Mouse (Mus musculus) forebrain, embryonic 14.5 days (tissue): ENCODE results near the gene Itga1. TPM values are rescaled to one million over a fixed set of nuclear protein-coding genes. Genes with fewer than 3 reads are reported as not detected.

Source experiments
- ATAC-seq: fragments of 200-750 bp; cut with Nextera tagmentation; 2 replicates; pipeline ENCODE4 v1.8.0; 2017; ENCODE audit warnings: mild to moderate bottlenecking, moderate library complexity
- DNase-seq: peaks from one replicate; pipeline ENCODE4 v3.0.0-alpha.2; 2015; ENCODE audit warnings: low spot score
- H3K27ac ChIP-seq: fragments of 300-500 bp; sonication (generic); 2 replicates; pipeline ENCODE4 v1.5.1; 2014; ENCODE audit warnings: low read depth, mild to moderate bottlenecking, control low read depth, low read length, moderate library complexity
- H3K27me3 ChIP-seq: fragments of 300-500 bp; sonication (generic); replicated peaks from 2 replicates; pipeline ENCODE4 v1.6.1; 2014; ENCODE audit warnings: low read length, control low read depth, mixed read lengths; ENCODE audit not compliant: control insufficient read depth, insufficient read depth
- H3K36me3 ChIP-seq: fragments of 300-500 bp; sonication (generic); 2 replicates; pipeline ENCODE4 v1.6.1; 2014; ENCODE audit warnings: low read length, control low read depth; ENCODE audit not compliant: control insufficient read depth, insufficient read depth
- H3K4me1 ChIP-seq: fragments of 300-500 bp; sonication (generic); 2 replicates; pipeline ENCODE4 v1.6.1; 2014; ENCODE audit warnings: antibody characterized with exemption, low read length, control low read depth; ENCODE audit not compliant: control insufficient read depth, insufficient read depth
- H3K4me2 ChIP-seq: fragments of 300-500 bp; sonication (generic); 2 replicates; pipeline ENCODE4 v1.6.1; 2014; ENCODE audit warnings: mild to moderate bottlenecking, control low read depth, low read length
- H3K4me3 ChIP-seq: fragments of 300-500 bp; sonication (generic); 2 replicates; pipeline ENCODE4 v1.5.1; 2014; ENCODE audit warnings: low read depth, low read length, control low read depth
- H3K9ac ChIP-seq: fragments of 300-500 bp; sonication (generic); 2 replicates; pipeline ENCODE4 v1.6.1; 2014; ENCODE audit warnings: mild to moderate bottlenecking, low read length, control low read depth, moderate library complexity
- H3K9me3 ChIP-seq: fragments of 300-500 bp; sonication (generic); replicated peaks from 2 replicates; pipeline ENCODE4 v1.6.1; 2016; ENCODE audit warnings: low read length, control low read depth, mixed read lengths; ENCODE audit not compliant: control insufficient read depth
- WGBS: fragments of 180-500 bp; shearing (Covaris S2); extraction: QIAGEN DNeasy Blood & Tissue Kit; methylation state at CpG from one replicate; pipeline ENCODE4 v1.1.7; 2014; 5-methylcytosine and 5-hydroxymethylcytosine counted together
- polyA plus RNA-seq: library from polyadenylated mRNA; unstranded; fragments of >200 nt; fragmentation: Nextera tagmentation; extraction: Ambion mirVana; gene quantifications from 2 replicates; pipeline ENCODE4 v1.2.1, GENCODE M21; 2014

Itga1 gene
- polyA plus RNA-seq, 1 experiment from 2014 or later = 5.8 TPM

- Histone ChIP-seq H3K27me3 (no peaks in the 10 kb centered on the region), H3K9ac (no peak overlapping the region), H3K4me2 (no peak overlapping the region), H3K4me1 (no peaks in the 10 kb centered on the region), H3K36me3 (no peaks in the 10 kb centered on the region), H3K4me3 (no peak overlapping the region), H3K9me3 (no peaks in the 10 kb centered on the region), H3K27ac (no peak overlapping the region)
- DNase-seq (no peak), ATAC-seq (no peak)
- WGBS = 92% methylated on average over 2 of the region's 2 CpGs
These were observed 28.3 kb upstream of the Itga1 start for GRCm38 (mm10) chr13:115130035-115130434.

DNA sequence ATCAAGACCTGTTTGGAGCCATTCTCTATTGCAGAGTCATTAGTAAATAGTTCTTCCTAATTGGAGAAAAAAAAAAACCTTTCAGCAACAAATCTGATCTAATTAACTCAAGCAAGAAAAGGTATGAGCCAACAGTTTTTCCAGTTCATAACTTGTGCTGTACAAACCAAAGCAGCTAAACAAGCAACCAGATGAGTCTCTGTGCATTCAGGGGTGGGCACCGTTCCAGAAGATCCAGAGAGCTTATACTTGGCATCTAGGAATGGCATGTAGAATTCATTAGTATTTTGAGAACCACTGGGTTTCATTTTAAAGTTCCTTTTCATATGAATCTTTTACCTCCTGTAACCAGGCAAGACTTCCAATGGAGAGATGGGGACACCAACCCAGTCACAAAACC lies 26.1 kb upstream of the Itga1 start:
- no peak; the same call in 1 of the 2 replicates for ATAC-seq
- H3K4me3 ChIP-seq = no peak overlapping the region
- H3K27ac ChIP-seq = no peak overlapping the region
- H3K27me3 ChIP-seq = no peaks in the 10 kb centered on the region
- H3K4me1 ChIP-seq = no peaks in the 10 kb centered on the region
- H3K9me3 ChIP-seq = no peaks in the 10 kb centered on the region
- H3K9ac ChIP-seq = no peak overlapping the region
- 30% methylated on average over 1 of the region's 1 CpGs for WGBS
- H3K4me2 ChIP-seq = no peak overlapping the region
- peak; percentile 58 for DNase-seq
- H3K36me3 ChIP-seq = no peaks in the 10 kb centered on the region

GRCm38 (mm10) chr13:115126534-115126933 lies 24.8 kb upstream of the Itga1 start:
- Histone ChIP-seq H3K9ac (no peak overlapping the region), H3K27ac (no peak overlapping the region), H3K4me2 (no peak overlapping the region), H3K4me1 (no peaks in the 10 kb centered on the region), H3K4me3 (no peak overlapping the region), H3K27me3 (no peaks in the 10 kb centered on the region), H3K9me3 (no peaks in the 10 kb centered on the region), H3K36me3 (no peaks in the 10 kb centered on the region)
- DNase-seq = no peak
- no peak for ATAC-seq
- 92% methylated on average over 2 of the region's 2 CpGs for WGBS

GRCm38 (mm10) chr13:115125130-115125529 lies 23.4 kb upstream of the Itga1 start:
- H3K36me3 ChIP-seq = no peaks in the 10 kb centered on the region
- DNase-seq = no peak
- no peak overlapping the region for H3K4me2 ChIP-seq
- WGBS = 86% methylated on average over 4 of the region's 4 CpGs
- no peaks in the 10 kb centered on the region for H3K27me3 ChIP-seq
- no peak overlapping the region for H3K9ac ChIP-seq
- no peak for ATAC-seq
- H3K9me3 ChIP-seq = no peaks in the 10 kb centered on the region
- H3K4me1 ChIP-seq = no peaks in the 10 kb centered on the region
- H3K4me3 ChIP-seq = no peak overlapping the region
- H3K27ac ChIP-seq = no peak overlapping the region

GRCm38 (mm10) chr13:115124521-115124920 lies 22.8 kb upstream of the Itga1 start:
- Histone ChIP-seq H3K4me2 (no peak overlapping the region), H3K36me3 (no peaks in the 10 kb centered on the region), H3K9me3 (no peaks in the 10 kb centered on the region), H3K4me3 (no peak overlapping the region), H3K4me1 (no peaks in the 10 kb centered on the region), H3K27ac (no peak overlapping the region), H3K27me3 (no peaks in the 10 kb centered on the region), H3K9ac (no peak overlapping the region)
- ATAC-seq (no peak), DNase-seq (no peak)
- WGBS = 90% methylated on average over 1 of the region's 1 CpGs

- H3K36me3 ChIP-seq = no peaks in the 10 kb centered on the region
- H3K27ac ChIP-seq = no peak overlapping the region
- H3K4me3 ChIP-seq = no peak overlapping the region
- H3K4me2 ChIP-seq = no peak overlapping the region
- no peak for ATAC-seq
- no peaks in the 10 kb centered on the region for H3K27me3 ChIP-seq
- no peak for DNase-seq
- 60% methylated on average over 5 of the region's 5 CpGs for WGBS
- H3K9ac ChIP-seq = no peak overlapping the region
- H3K9me3 ChIP-seq = no peaks in the 10 kb centered on the region
- H3K4me1 ChIP-seq = no peaks in the 10 kb centered on the region
These were observed 17.0 kb upstream of the Itga1 start for GRCm38 (mm10) chr13:115118756-115119155.

DNA sequence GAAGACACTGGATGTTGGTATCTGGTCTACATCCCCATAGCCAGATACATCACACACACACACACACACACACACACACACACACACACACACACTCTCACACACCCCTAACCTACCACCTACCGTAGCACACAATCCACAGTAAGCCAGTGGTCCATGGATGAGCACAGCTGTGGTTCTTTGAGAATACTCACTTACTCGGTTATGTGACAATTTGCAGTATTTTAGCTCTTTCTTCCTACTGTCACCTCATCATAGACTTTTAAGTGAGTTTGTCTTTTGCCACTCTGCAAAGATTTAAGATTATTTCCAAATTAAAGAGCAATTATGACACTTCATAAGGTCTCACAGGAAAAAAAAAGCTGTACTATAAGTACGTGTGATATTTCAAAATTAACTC lies 16.4 kb upstream of the Itga1 start:
- Histone ChIP-seq H3K27ac (no peak overlapping the region), H3K4me3 (no peak overlapping the region), H3K9me3 (no peaks in the 10 kb centered on the region), H3K27me3 (no peaks in the 10 kb centered on the region), H3K36me3 (no peaks in the 10 kb centered on the region), H3K4me1 (no peaks in the 10 kb centered on the region), H3K9ac (no peak overlapping the region), H3K4me2 (no peak overlapping the region)
- DNase-seq (no peak), ATAC-seq (no peak)
- WGBS = 88% methylated on average over 3 of the region's 3 CpGs

DNA sequence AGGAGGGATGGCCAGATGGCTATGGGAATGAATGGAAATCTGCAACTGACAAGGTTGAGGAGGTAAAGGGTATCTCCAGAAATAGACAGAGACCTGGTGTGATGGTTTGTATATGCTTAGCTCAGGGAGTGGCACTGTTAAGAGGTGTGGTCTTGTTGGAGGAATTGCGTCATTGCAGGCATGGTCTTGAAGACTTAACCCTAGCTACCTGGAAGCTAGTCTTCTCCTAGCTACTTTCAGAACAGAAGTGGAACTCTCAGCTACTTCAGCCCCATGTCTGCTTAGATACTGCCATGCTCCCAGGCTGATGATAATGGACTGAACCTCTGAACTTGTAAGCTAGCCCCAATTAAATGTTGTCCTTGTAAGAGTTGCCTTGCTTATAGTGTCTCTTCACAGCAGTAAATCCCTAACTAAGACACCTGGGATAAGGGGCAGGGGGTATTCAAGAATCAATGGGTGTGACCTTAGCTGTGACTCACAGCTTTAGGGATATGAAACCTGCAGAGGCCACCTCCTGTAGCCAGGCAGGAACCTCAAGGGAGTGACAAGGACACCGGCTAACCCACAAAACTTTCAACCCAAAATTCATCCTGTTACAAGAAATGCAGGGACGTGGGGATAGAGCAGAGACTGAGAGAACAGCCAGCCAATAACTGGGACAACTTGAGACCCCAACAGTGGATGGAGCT lies 15.3 kb upstream of the Itga1 start:
- H3K4me1 ChIP-seq = no peaks in the 10 kb centered on the region
- ATAC-seq (no peak), DNase-seq (no peak)
- no peak overlapping the region for H3K4me2 ChIP-seq
- no peak overlapping the region for H3K27ac ChIP-seq
- 84% methylated on average over 3 of the region's 3 CpGs for WGBS
- H3K27me3 ChIP-seq = no peaks in the 10 kb centered on the region
- H3K9me3 ChIP-seq = no peaks in the 10 kb centered on the region
- no peak overlapping the region for H3K4me3 ChIP-seq
- H3K9ac ChIP-seq = no peak overlapping the region
- no peaks in the 10 kb centered on the region for H3K36me3 ChIP-seq

- 85% methylated on average over 4 of the region's 4 CpGs for WGBS
- Histone ChIP-seq H3K4me3 (no peak overlapping the region), H3K9ac (no peak overlapping the region), H3K4me1 (no peaks in the 10 kb centered on the region), H3K9me3 (no peaks in the 10 kb centered on the region), H3K27ac (no peak overlapping the region), H3K36me3 (no peaks in the 10 kb centered on the region), H3K27me3 (no peaks in the 10 kb centered on the region), H3K4me2 (no peak overlapping the region)
- DNase-seq (no peak), ATAC-seq (no peak)
These were observed 7.9 kb upstream of the Itga1 start for GRCm38 (mm10) chr13:115109628-115110027.
